ENCODE assay signal across 15 mouse cellular contexts in genomic region chr17:13659943-13660342, GRCm38 (mm10).
DNase-seq lines count a peak whose midpoint lies in the region; ATAC-seq and TF ChIP-seq lines count a peak whose summit lies in the region.
"Had no signal": no experiment of that assay in that cellular context is flagged by ENCODE, and none has a peak within 500 bp of the region (broad histone marks: within the 10 kb centered on the region; RNA-seq: fewer than 3 reads in every experiment).

No protein-coding gene starts in this region.

- no peak overlapping the region for H3K4me3 ChIP-seq in hindbrain, embryonic 13.5 days
- no peak overlapping the region for H3K4me3 ChIP-seq in hindbrain, postnatal 0 days (ENCODE audit: low read length)

- WGBS in hindbrain, embryonic 13.5 days = 50% methylated on average over 4 of the region's 4 CpGs
- 57% methylated on average over 4 of the region's 4 CpGs for whole genome bisulfite sequencing in hindbrain, postnatal 0 days

- TF ChIP-seq CTCF in hindbrain, postnatal 0 days (IDR thresholded peaks at IDR 0.05; ENCODE audit: low read depth) = no peak

- H3K9ac ChIP-seq in hindbrain, embryonic 13.5 days = no peak overlapping the region
- no peak overlapping the region for H3K9ac ChIP-seq in hindbrain, postnatal 0 days (replicated peaks; ENCODE audit: low read length)
- H3K9ac ChIP-seq: lung, embryonic 14.5 days had no signal

- H3K4me1 ChIP-seq in hindbrain, embryonic 13.5 days (replicated peaks) = peaks cover 45% of the 10 kb centered on the region
- peaks cover 25% of the 10 kb centered on the region; the same call in 1 of the 2 replicates for H3K4me1 ChIP-seq in hindbrain, postnatal 0 days (ENCODE audit: insufficient read depth, low read length)

- no peaks in the 10 kb centered on the region for H3K27me3 ChIP-seq in hindbrain, embryonic 13.5 days
- H3K27me3 ChIP-seq in hindbrain, postnatal 0 days (ENCODE audit: insufficient read depth, low read length) = no peaks in the 10 kb centered on the region

- H3K36me3 ChIP-seq in hindbrain, embryonic 13.5 days = no peaks in the 10 kb centered on the region
- no peaks in the 10 kb centered on the region for H3K36me3 ChIP-seq in hindbrain, postnatal 0 days (ENCODE audit: insufficient read depth, low read length)

- no peak for ATAC-seq in hindbrain, embryonic 13.5 days (ENCODE audit: low FRiP score)
- no peak for ATAC-seq in hindbrain, postnatal 0 days
- peak; percentile 85 to 88 for ATAC-seq in hematopoietic stem cell, adult 5-6 weeks (replicated peaks in 1 of 2; ENCODE audit: insufficient read depth in 1 of 2, low FRiP score in 2 of 2, low TSS enrichment in 1 of 2, low read depth in 1 of 2, poor library complexity in 2 of 2, severe bottlenecking in 2 of 2)
- peak; percentile 79 for ATAC-seq in neutrophil, adult 5-6 weeks (ENCODE audit: extremely low read depth, insufficient number of reproducible peaks, low FRiP score, poor library complexity, severe bottlenecking)

- H3K4me2 ChIP-seq in hindbrain, embryonic 13.5 days = no peak overlapping the region
- H3K4me2 ChIP-seq in hindbrain, postnatal 0 days (ENCODE audit: low read depth, low read length) = no peak overlapping the region
- H3K4me2 ChIP-seq: lung, embryonic 14.5 days had no signal

- H3K27ac ChIP-seq in hindbrain, embryonic 13.5 days = peak overlapping the region; percentile 88
- H3K27ac ChIP-seq in hindbrain, postnatal 0 days = no peak overlapping the region

- DNase-seq in hindbrain, postnatal 0 days (ENCODE audit: low spot score) = no peak
- peak; percentile 41 to 53 for DNase-seq in spleen, postnatal 36 days (ENCODE audit: low spot score in 2 of 2)
- no peak for DNase-seq in spleen, postnatal 14 days (ENCODE audit: low spot score in 2 of 2)
- no peak for DNase-seq in ovary, postnatal 36 days (ENCODE audit: low spot score)
- no peak for DNase-seq in testis, postnatal 10 days (ENCODE audit: low spot score)
- DNase-seq: adrenal gland, postnatal 14 days; cerebellum, adult 8-10 months; gastrocnemius, postnatal 25 days; heart, postnatal 10 days; kidney, postnatal 36 days; lung, embryonic 14.5 days; right cerebral cortex, postnatal 4 days had no signal

- H3K9me3 ChIP-seq in hindbrain, embryonic 13.5 days = no peaks in the 10 kb centered on the region
- H3K9me3 ChIP-seq in hindbrain, postnatal 0 days (ENCODE audit: low read length) = no peaks in the 10 kb centered on the region

Comparison
In these comparisons a context has a peak if more than half of its experiments do, and no peak if none do; other contexts are left out.
1. DNase-seq: peak in spleen, postnatal 36 days (2 of 2); none in hindbrain, postnatal 0 days (single experiment), spleen, postnatal 14 days (0 of 2), ovary, postnatal 36 days (single experiment) and testis, postnatal 10 days (single experiment).
2. ATAC-seq: peak in hematopoietic stem cell, adult 5-6 weeks (2 of 2) and neutrophil, adult 5-6 weeks (single experiment); none in hindbrain, embryonic 13.5 days (single experiment) and hindbrain, postnatal 0 days (single experiment).